Mouse (Mus musculus) ES-E14 (cell line): ENCODE measurements around the gene 9930022D16Rik.

Experiments
- MAFK ChIP-seq: IDR thresholded peaks from 2 replicates; pipeline ENCODE4 v1.6.1; 2014; ENCODE audit warnings: mild to moderate bottlenecking, low read depth, low read length, inconsistent platforms; ENCODE audit not compliant: insufficient read depth
- ZC3H11A ChIP-seq: IDR thresholded peaks from 2 replicates; pipeline ENCODE4 v1.6.1; 2012; ENCODE audit warnings: low read depth, mild to moderate bottlenecking, inconsistent platforms, low read length, borderline replicate concordance

GRCm38 (mm10) chr11:109466987-109467386 is 53.3 kb downstream of the 9930022D16Rik start:
- TF ChIP-seq ZC3H11A (no peak), MAFK (no peak)
